Mouse (Mus musculus) neural tube, embryonic 13.5 days (tissue): ENCODE results near the gene Lmod1. TPM values are rescaled to one million over a fixed set of nuclear protein-coding genes. Genes with fewer than 3 reads are reported as not detected.

Experiments used
- ATAC-seq: fragments of 200-750 bp; cut with Nextera tagmentation; 2 replicates; pipeline ENCODE4 v1.8.0; 2017; ENCODE audit warnings: low read depth, mild to moderate bottlenecking, moderate TSS enrichment, moderate library complexity
- H3K27ac ChIP-seq: fragments of 300-500 bp; sonication (generic); replicated peaks from 2 replicates; pipeline ENCODE4 v1.5.1; 2015; ENCODE audit warnings: moderate library complexity, mild to moderate bottlenecking, inconsistent platforms
- H3K27me3 ChIP-seq: fragments of 300-500 bp; sonication (generic); 2 replicates; pipeline ENCODE4 v1.6.1; 2015; ENCODE audit warnings: mild to moderate bottlenecking, inconsistent platforms
- H3K36me3 ChIP-seq: fragments of 300-500 bp; sonication (generic); 2 replicates; pipeline ENCODE4 v1.6.1; 2015; ENCODE audit warnings: mild to moderate bottlenecking, inconsistent platforms
- H3K4me1 ChIP-seq: fragments of 300-500 bp; sonication (generic); replicated peaks from 2 replicates; pipeline ENCODE4 v1.6.1; 2015; ENCODE audit warnings: inconsistent platforms
- H3K4me2 ChIP-seq: fragments of 300-500 bp; sonication (generic); 2 replicates; pipeline ENCODE4 v1.6.1; 2015; ENCODE audit warnings: inconsistent platforms, mild to moderate bottlenecking, moderate library complexity
- H3K4me3 ChIP-seq: fragments of 300-500 bp; sonication (generic); 2 replicates; pipeline ENCODE4 v1.5.1; 2015; ENCODE audit warnings: mild to moderate bottlenecking, inconsistent platforms
- H3K9ac ChIP-seq: fragments of 300-500 bp; sonication (generic); 2 replicates; pipeline ENCODE4 v1.6.1; 2015; ENCODE audit warnings: moderate library complexity, mild to moderate bottlenecking, inconsistent platforms
- H3K9me3 ChIP-seq: fragments of 300-500 bp; sonication (generic); 2 replicates; pipeline ENCODE4 v1.6.1; 2016; ENCODE audit warnings: inconsistent platforms
- WGBS: fragments of 180-500 bp; shearing (Covaris S2); methylation state at CpG from one replicate; pipeline ENCODE4 v1.1.7; 2015; 5-methylcytosine and 5-hydroxymethylcytosine counted together
- polyA plus RNA-seq: library from polyadenylated mRNA; unstranded; fragments of >200 nt; fragmentation: Nextera tagmentation; extraction: Ambion mirVana; gene quantifications from 2 replicates; pipeline ENCODE4 v1.2.1, GENCODE M21; 2015

The Lmod1 gene
- polyA plus RNA-seq, 1 experiment from 2014 or later = 0.31 TPM

- Histone ChIP-seq H3K27ac (no peak overlapping the region), H3K36me3 (no peaks in the 10 kb centered on the region), H3K4me1 (no peaks in the 10 kb centered on the region), H3K27me3 (peaks cover 14% of the 10 kb centered on the region), H3K9me3 (no peaks in the 10 kb centered on the region), H3K4me2 (no peak overlapping the region), H3K4me3 (no peak overlapping the region), H3K9ac (no peak overlapping the region)
- WGBS = 81% methylated on average over 7 of the region's 7 CpGs
- ATAC-seq = no peak
These were observed 1.2 kb upstream of the Lmod1 start for GRCm38 (mm10) chr1:135323367-135323901.

- no peak for ATAC-seq
- H3K4me1 ChIP-seq = no peaks in the 10 kb centered on the region
These were observed 1.3 kb downstream of the Lmod1 start for GRCm38 (mm10) chr1:135325934-135326333.

GRCm38 (mm10) chr1:135328368-135328767 is 3.8 kb downstream of the Lmod1 start:
- no peak overlapping the region for H3K27ac ChIP-seq
- H3K9ac ChIP-seq = no peak overlapping the region
- H3K4me1 ChIP-seq = no peaks in the 10 kb centered on the region
- no peaks in the 10 kb centered on the region for H3K36me3 ChIP-seq
- no peak overlapping the region for H3K4me3 ChIP-seq
- no peak overlapping the region for H3K4me2 ChIP-seq
- 74% methylated on average over 5 of the region's 5 CpGs for WGBS
- ATAC-seq = no peak
- no peaks in the 10 kb centered on the region for H3K9me3 ChIP-seq
- no peaks in the 10 kb centered on the region for H3K27me3 ChIP-seq

More at GRCm38 (mm10) chr1:135325934-135326333, 1.3 kb downstream of the Lmod1 start:
- Histone ChIP-seq H3K4me3 (no peak overlapping the region), H3K9ac (no peak overlapping the region), H3K36me3 (no peaks in the 10 kb centered on the region), H3K27ac (no peak overlapping the region), H3K4me2 (no peak overlapping the region), H3K9me3 (no peaks in the 10 kb centered on the region), H3K27me3 (peaks cover 10% of the 10 kb centered on the region)
- 84% methylated on average over 2 of the region's 2 CpGs for WGBS

GRCm38 (mm10) chr1:135330578-135330977 is 6.0 kb downstream of the Lmod1 start:
- WGBS = 80% methylated on average over 6 of the region's 6 CpGs
- no peak overlapping the region for H3K27ac ChIP-seq

GRCm38 (mm10) chr1:135341947-135342346 is 17.3 kb downstream of the Lmod1 start:
- H3K9ac ChIP-seq = no peak overlapping the region
- no peak overlapping the region for H3K4me2 ChIP-seq
- H3K36me3 ChIP-seq = no peaks in the 10 kb centered on the region
- ATAC-seq = no peak
- no peak overlapping the region for H3K4me3 ChIP-seq
- 55% methylated on average over 8 of the region's 8 CpGs for WGBS
- H3K9me3 ChIP-seq = no peaks in the 10 kb centered on the region
- H3K4me1 ChIP-seq = 0 out of 2 replicates have a peak, but pooled peaks cover 4% of the 10 kb centered on the region
- H3K27me3 ChIP-seq = no peaks in the 10 kb centered on the region
- no peak overlapping the region for H3K27ac ChIP-seq

More at GRCm38 (mm10) chr1:135330578-135330977, 6.0 kb downstream of the Lmod1 start:
- H3K4me1 ChIP-seq = no peaks in the 10 kb centered on the region
- no peak for ATAC-seq
- H3K4me3 ChIP-seq = no peak overlapping the region
- H3K9ac ChIP-seq = no peak overlapping the region
- no peaks in the 10 kb centered on the region for H3K27me3 ChIP-seq
- no peaks in the 10 kb centered on the region for H3K9me3 ChIP-seq
- no peak overlapping the region for H3K4me2 ChIP-seq
- H3K36me3 ChIP-seq = no peaks in the 10 kb centered on the region

GRCm38 (mm10) chr1:135344026-135344425 is 19.4 kb downstream of the Lmod1 start:
- H3K9me3 ChIP-seq = no peaks in the 10 kb centered on the region
- H3K4me1 ChIP-seq = peaks cover 4% of the 10 kb centered on the region; the same call in 1 of the 2 replicates
- ATAC-seq = no peak
- WGBS = 59% methylated on average over 4 of the region's 4 CpGs
- no peak overlapping the region for H3K9ac ChIP-seq
- no peak overlapping the region for H3K4me3 ChIP-seq
- H3K27me3 ChIP-seq = no peaks in the 10 kb centered on the region
- no peak overlapping the region for H3K27ac ChIP-seq
- H3K36me3 ChIP-seq = no peaks in the 10 kb centered on the region
- no peak overlapping the region for H3K4me2 ChIP-seq

GRCm38 (mm10) chr1:135346891-135347290 is 22.3 kb downstream of the Lmod1 start:
- H3K9ac ChIP-seq = no peak overlapping the region
- H3K4me2 ChIP-seq = no peak overlapping the region
- no peak overlapping the region for H3K27ac ChIP-seq
- no peaks in the 10 kb centered on the region for H3K27me3 ChIP-seq
- H3K4me1 ChIP-seq = peaks cover 2% of the 10 kb centered on the region; the same call in 1 of the 2 replicates
- ATAC-seq = no peak
- H3K9me3 ChIP-seq = no peaks in the 10 kb centered on the region
- H3K4me3 ChIP-seq = no peak overlapping the region
- 73% methylated on average over 3 of the region's 3 CpGs for WGBS
- H3K36me3 ChIP-seq = no peaks in the 10 kb centered on the region

GRCm38 (mm10) chr1:135347498-135348169 is 23.0 kb downstream of the Lmod1 start:
- Histone ChIP-seq H3K36me3 (no peaks in the 10 kb centered on the region), H3K4me3 (no peak overlapping the region), H3K4me2 (no peak overlapping the region), H3K4me1 (no peaks in the 10 kb centered on the region; the same call in 1 of the 2 replicates), H3K9ac (no peak overlapping the region), H3K9me3 (no peaks in the 10 kb centered on the region), H3K27me3 (no peaks in the 10 kb centered on the region), H3K27ac (no peak overlapping the region)
- no peak for ATAC-seq
- 52% methylated on average over 4 of the region's 4 CpGs for WGBS

GRCm38 (mm10) chr1:135351953-135352352 is 27.3 kb downstream of the Lmod1 start:
- Histone ChIP-seq H3K4me1 (no peaks in the 10 kb centered on the region; the same call in 1 of the 2 replicates), H3K36me3 (no peaks in the 10 kb centered on the region), H3K4me3 (no peak overlapping the region), H3K4me2 (no peak overlapping the region), H3K27me3 (no peaks in the 10 kb centered on the region), H3K27ac (no peak overlapping the region), H3K9ac (no peak overlapping the region), H3K9me3 (no peaks in the 10 kb centered on the region)
- WGBS = 56% methylated on average over 3 of the region's 3 CpGs
- ATAC-seq = no peak

- Histone ChIP-seq H3K9me3 (no peaks in the 10 kb centered on the region; the same call in 1 of the 2 replicates), H3K27me3 (no peaks in the 10 kb centered on the region), H3K36me3 (no peaks in the 10 kb centered on the region), H3K4me2 (no peak overlapping the region), H3K4me3 (no peak overlapping the region), H3K4me1 (no peaks in the 10 kb centered on the region), H3K27ac (no peak overlapping the region), H3K9ac (no peak overlapping the region)
- 48% methylated on average over 2 of the region's 2 CpGs for WGBS
- ATAC-seq = no peak
These were observed 34.5 kb downstream of the Lmod1 start for GRCm38 (mm10) chr1:135359071-135359470.

- Histone ChIP-seq H3K4me3 (no peak overlapping the region), H3K9me3 (no peaks in the 10 kb centered on the region; the same call in 1 of the 2 replicates), H3K36me3 (no peaks in the 10 kb centered on the region), H3K4me1 (no peaks in the 10 kb centered on the region), H3K27me3 (no peaks in the 10 kb centered on the region), H3K27ac (no peak overlapping the region), H3K4me2 (no peak overlapping the region), H3K9ac (no peak overlapping the region)
- ATAC-seq = no peak
- WGBS = 56% methylated on average over 4 of the region's 4 CpGs
These were observed 36.9 kb downstream of the Lmod1 start for GRCm38 (mm10) chr1:135361491-135361890.

- no peaks in the 10 kb centered on the region for H3K4me1 ChIP-seq
- H3K36me3 ChIP-seq = no peaks in the 10 kb centered on the region
- H3K27ac ChIP-seq = no peak overlapping the region
- H3K9me3 ChIP-seq = no peaks in the 10 kb centered on the region; the same call in 1 of the 2 replicates
- no peak overlapping the region for H3K9ac ChIP-seq
- no peak for ATAC-seq
- no peak overlapping the region for H3K4me2 ChIP-seq
- no peaks in the 10 kb centered on the region for H3K27me3 ChIP-seq
- no peak overlapping the region for H3K4me3 ChIP-seq
These were observed 37.5 kb downstream of the Lmod1 start for GRCm38 (mm10) chr1:135362115-135362514.
